Mouse (Mus musculus): ENCODE measurements around the gene Crip2.

Gene Crip2

GRCm38 (mm10) chr12:113184945-113185344, 44.9 kb downstream of the Crip2 start:
- no peak for DNase-seq (ENCODE audit: low spot score)

DNA sequence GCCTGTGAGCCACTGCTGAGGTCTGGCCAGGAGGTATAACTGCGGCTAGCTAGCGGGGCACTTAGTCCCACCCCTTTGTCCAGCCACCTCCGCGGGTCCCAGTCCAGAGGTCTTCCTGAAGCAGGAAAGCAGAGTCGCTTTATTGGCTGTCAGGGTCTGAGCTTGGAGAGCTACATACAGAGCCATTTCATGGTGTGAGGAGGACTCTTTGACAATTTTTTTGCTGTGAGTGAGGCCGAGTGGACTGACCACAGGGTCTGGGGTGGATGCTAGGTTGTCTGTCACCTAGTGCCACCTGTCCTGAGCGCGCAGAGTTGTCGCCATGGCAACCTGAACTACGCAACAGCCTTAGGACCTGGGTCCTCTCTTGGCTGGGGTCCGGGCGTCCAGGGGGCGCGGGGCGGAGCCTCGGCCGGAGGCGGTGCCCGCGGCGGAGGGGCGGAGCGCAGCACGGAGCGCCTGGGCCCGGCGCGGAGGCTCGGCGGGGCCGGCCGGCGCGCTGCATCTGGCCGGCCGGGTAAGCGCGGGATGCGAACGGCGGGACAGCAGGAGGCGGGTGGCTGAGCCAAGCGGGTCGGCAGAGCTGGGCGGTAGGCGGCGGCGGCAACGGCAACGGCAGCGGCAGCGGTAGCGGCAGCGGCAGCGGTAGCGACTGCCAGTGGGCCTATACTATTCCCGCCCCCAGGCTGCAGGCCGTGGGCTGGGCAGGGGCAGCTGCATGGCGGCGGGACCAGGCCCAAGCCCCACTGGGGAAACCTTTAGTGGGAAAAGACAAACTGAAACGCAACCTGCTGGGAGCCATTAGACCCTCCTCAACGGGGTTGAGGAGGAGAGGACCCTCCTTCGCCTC, 45.6 kb downstream of the Crip2 start, which contains the start of gene Tmem121:
Gene Tmem121 (plus strand): TSS at position 489 of the 850 bp plus-strand sequence.
- no peak for DNase-seq (ENCODE audit: low spot score)

GRCm38 (mm10) chr12:113186326-113187010, 46.4 kb downstream of the Crip2 start:
- DNase-seq (ENCODE audit: low spot score) = no peak

DNA sequence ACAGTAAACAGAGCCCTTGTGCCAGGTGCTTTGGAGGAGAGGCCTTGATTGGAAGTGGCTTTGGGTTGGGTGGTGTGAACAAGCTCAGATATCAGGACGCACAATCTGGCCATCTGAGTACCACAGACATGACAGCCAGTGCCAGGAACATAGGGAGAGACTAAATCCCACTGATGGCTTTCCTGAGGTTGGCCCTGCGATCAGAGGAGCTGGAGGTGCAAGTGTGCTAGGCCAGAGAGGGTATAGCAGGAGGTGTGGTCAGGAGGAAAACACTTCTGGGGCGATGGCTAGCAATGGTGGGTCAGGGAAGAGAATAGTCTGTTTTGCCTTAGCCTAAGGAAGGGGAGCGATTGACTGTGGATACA, 47.0 kb downstream of the Crip2 start:
- no peak for DNase-seq (ENCODE audit: low spot score)

DNA sequence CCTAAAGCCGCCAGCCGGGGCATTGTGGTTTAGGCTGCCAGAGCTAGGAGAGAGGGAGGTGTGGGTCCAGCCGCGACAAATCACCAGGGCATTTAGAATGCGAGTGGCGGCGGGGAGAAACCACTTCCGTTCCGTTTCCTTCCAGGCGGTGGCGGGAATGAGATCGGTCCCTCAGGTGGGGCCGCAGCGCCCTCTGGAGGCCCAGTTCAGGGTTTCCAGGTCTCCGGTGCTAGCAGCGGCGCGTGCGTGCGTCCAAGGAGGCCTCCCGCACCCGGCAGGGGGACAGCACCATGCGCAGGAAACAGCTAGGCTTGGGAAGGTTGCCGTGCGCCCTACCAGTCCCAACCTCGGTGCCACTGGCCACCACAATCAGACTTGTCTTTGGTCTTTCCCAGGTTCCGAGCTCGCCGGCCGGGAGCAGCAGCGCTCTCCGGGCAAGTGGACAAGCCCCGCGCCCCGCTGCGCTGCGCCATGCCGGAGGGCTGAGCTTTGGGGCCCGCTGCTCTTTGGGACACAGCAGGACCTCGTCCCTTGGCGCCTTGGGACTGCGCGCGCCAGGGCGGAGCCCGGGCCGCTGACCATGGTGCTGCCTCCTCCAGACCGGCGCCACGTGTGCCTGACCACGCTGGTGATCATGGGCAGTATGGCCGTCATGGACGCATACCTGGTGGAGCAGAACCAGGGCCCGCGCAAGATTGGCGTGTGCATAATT, 47.7 kb downstream of the Crip2 start:
- peak; percentile 72 for DNase-seq (ENCODE audit: low spot score)

GRCm38 (mm10) chr12:113188349-113189055, 48.5 kb downstream of the Crip2 start:
- no peak for DNase-seq (ENCODE audit: low spot score)

DNA sequence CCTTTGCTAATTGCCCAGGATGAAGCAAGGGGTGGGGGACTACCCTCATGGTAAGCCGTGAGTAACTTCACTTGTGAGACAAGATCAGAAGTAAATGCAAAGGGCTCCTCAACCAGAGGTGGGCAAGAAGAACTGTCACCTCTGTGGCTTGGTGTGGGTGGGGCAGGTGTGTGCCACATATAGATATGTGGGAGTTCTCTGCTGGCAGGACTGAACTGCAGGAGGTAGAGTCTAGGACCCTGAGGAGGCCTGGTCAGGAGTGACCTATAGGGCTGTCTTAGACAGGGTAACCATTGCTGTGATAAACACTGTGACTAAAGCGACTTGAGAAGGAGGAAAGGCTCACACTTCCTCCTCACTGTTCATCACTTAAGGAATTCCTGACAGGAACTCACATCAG, 53.4 kb downstream of the Crip2 start:
- DNase-seq (ENCODE audit: low spot score) = no peak

Data from layer of hippocampus, adult 9-10 months (tissue).